Mouse (Mus musculus): Measurements from ENCODE around the gene Apba2. TPM values are rescaled to one million over a fixed set of nuclear protein-coding genes. Genes with fewer than 3 reads are reported as not detected.

The Apba2 gene
- polyA plus RNA-seq, 1 experiment from 2014 or later = 7.8 TPM

- no peak overlapping the region for H3K27ac ChIP-seq
- H3K27me3 ChIP-seq (ENCODE audit: low read depth, poor library complexity, severe bottlenecking) = no peaks in the 10 kb centered on the region
- 92% methylated on average over 13 of the region's 13 CpGs for WGBS
- DNase-seq (ENCODE audit: low spot score) = no peak
- H3K4me1 ChIP-seq = no peaks in the 10 kb centered on the region
- H3K9me3 ChIP-seq (replicated peaks) = no peaks in the 10 kb centered on the region
- H3K4me3 ChIP-seq = no peak overlapping the region
- no peaks in the 10 kb centered on the region for H3K36me3 ChIP-seq
These were observed 275.4 kb downstream of the Apba2 start for GRCm38 (mm10) chr7:64776708-64777489.

GRCm38 (mm10) chr7:64779501-64779900, 278.0 kb downstream of the Apba2 start:
- Histone ChIP-seq H3K4me1 (no peaks in the 10 kb centered on the region), H3K36me3 (no peaks in the 10 kb centered on the region), H3K27me3 (ENCODE audit: low read depth, poor library complexity, severe bottlenecking) (no peaks in the 10 kb centered on the region), H3K27ac (no peak overlapping the region), H3K9me3 (replicated peaks) (no peaks in the 10 kb centered on the region), H3K4me3 (no peak overlapping the region)
- no peak for DNase-seq (ENCODE audit: low spot score)
- WGBS = 87% methylated on average over 4 of the region's 4 CpGs

- no peak for DNase-seq (ENCODE audit: low spot score)
- WGBS = 54% methylated on average over 3 of the region's 3 CpGs
- Histone ChIP-seq H3K4me3 (no peak overlapping the region), H3K36me3 (no peaks in the 10 kb centered on the region), H3K27ac (no peak overlapping the region), H3K9me3 (replicated peaks) (no peaks in the 10 kb centered on the region), H3K4me1 (no peaks in the 10 kb centered on the region), H3K27me3 (ENCODE audit: low read depth, poor library complexity, severe bottlenecking) (no peaks in the 10 kb centered on the region)
These were observed 283.5 kb downstream of the Apba2 start for GRCm38 (mm10) chr7:64785040-64785439.

- H3K4me1 ChIP-seq = no peaks in the 10 kb centered on the region
- 86% methylated on average over 9 of the region's 9 CpGs for WGBS
These were observed 289.6 kb downstream of the Apba2 start for GRCm38 (mm10) chr7:64791145-64791544.

GRCm38 (mm10) chr7:64792031-64792430, 290.5 kb downstream of the Apba2 start:
- Histone ChIP-seq H3K4me3 (no peak overlapping the region), H3K36me3 (no peaks in the 10 kb centered on the region), H3K4me1 (no peaks in the 10 kb centered on the region), H3K9me3 (replicated peaks) (no peaks in the 10 kb centered on the region), H3K27ac (no peak overlapping the region), H3K27me3 (ENCODE audit: low read depth, poor library complexity, severe bottlenecking) (no peaks in the 10 kb centered on the region)
- WGBS = 86% methylated on average over 8 of the region's 8 CpGs
- DNase-seq (ENCODE audit: low spot score) = no peak

More at GRCm38 (mm10) chr7:64791145-64791544, 289.6 kb downstream of the Apba2 start:
- no peaks in the 10 kb centered on the region for H3K9me3 ChIP-seq (replicated peaks)
- H3K36me3 ChIP-seq = no peaks in the 10 kb centered on the region
- no peaks in the 10 kb centered on the region for H3K27me3 ChIP-seq (ENCODE audit: low read depth, poor library complexity, severe bottlenecking)
- H3K4me3 ChIP-seq = no peak overlapping the region
- no peak overlapping the region for H3K27ac ChIP-seq
- no peak for DNase-seq (ENCODE audit: low spot score)

GRCm38 (mm10) chr7:64795554-64795953, 294.0 kb downstream of the Apba2 start:
- no peaks in the 10 kb centered on the region for H3K4me1 ChIP-seq
- 90% methylated on average over 6 of the region's 6 CpGs for WGBS
- H3K4me3 ChIP-seq = no peak overlapping the region
- H3K27ac ChIP-seq = no peak overlapping the region
- no peak for DNase-seq (ENCODE audit: low spot score)
- H3K27me3 ChIP-seq (ENCODE audit: low read depth, poor library complexity, severe bottlenecking) = no peaks in the 10 kb centered on the region
- H3K9me3 ChIP-seq (replicated peaks) = no peaks in the 10 kb centered on the region
- no peaks in the 10 kb centered on the region for H3K36me3 ChIP-seq

Other genes starting within 250 kb of the Apba2 start
- 8.5 and 10.5 TPM in 2 replicates for gene Mtmr10, start 214.1 kb upstream of the Apba2 start, polyA plus RNA-seq (2016; fragmentation: Nextera tagmentation; extraction: Ambion mirVana)
- gene Fan1, start 127.6 kb upstream of the Apba2 start, polyA plus RNA-seq (2016; fragmentation: Nextera tagmentation; extraction: Ambion mirVana) = 8.8 and 9.7 TPM in 2 replicates
- 51.9 and 53.3 TPM in 2 replicates for gene Mphosph10, start 109.4 kb upstream of the Apba2 start, polyA plus RNA-seq (2016; fragmentation: Nextera tagmentation; extraction: Ambion mirVana)
- gene Mcee, start 109.1 kb upstream of the Apba2 start, polyA plus RNA-seq (2016; fragmentation: Nextera tagmentation; extraction: Ambion mirVana) = 42.2 and 45.1 TPM in 2 replicates